Mouse (Mus musculus): ENCODE measurements around the gene Itgam. TPM values are rescaled to one million over a fixed set of nuclear protein-coding genes. Genes with fewer than 3 reads are reported as not detected.

Gene Itgam
- polyA plus RNA-seq, 1 experiment, result 10.1 TPM

- 69% methylated on average over 5 of the region's 5 CpGs for WGBS
- no peak for DNase-seq (ENCODE audit: low read depth, low spot score)
These were observed 9.4 kb upstream of the Itgam start for GRCm38 (mm10) chr7:128053061-128053460.

- peak; percentile 62 for DNase-seq (ENCODE audit: low read depth, low spot score)
These were observed 5.5 kb upstream of the Itgam start for GRCm38 (mm10) chr7:128056917-128057444.

GRCm38 (mm10) chr7:128057860-128058259 lies 4.6 kb upstream of the Itgam start:
- WGBS, result 49% methylated on average over 8 of the region's 8 CpGs
- DNase-seq (ENCODE audit: low read depth, low spot score), result no peak

More at GRCm38 (mm10) chr7:128056917-128057444, 5.5 kb upstream of the Itgam start:
- 21% methylated on average over 3 of the region's 3 CpGs for WGBS

- WGBS, result 16% methylated on average over 7 of the region's 7 CpGs
- no peak for DNase-seq (ENCODE audit: low read depth, low spot score)
These were observed 3.9 kb upstream of the Itgam start for GRCm38 (mm10) chr7:128058576-128058975.

GRCm38 (mm10) chr7:128059091-128059490 lies 3.3 kb upstream of the Itgam start:
- 53% methylated on average over 4 of the region's 4 CpGs for WGBS
- no peak for DNase-seq (ENCODE audit: low read depth, low spot score)

- 86% methylated on average over 6 of the region's 6 CpGs for WGBS
- no peak for DNase-seq (ENCODE audit: low read depth, low spot score)
These were observed 856 bp downstream of the Itgam start for GRCm38 (mm10) chr7:128063211-128063781.

GRCm38 (mm10) chr7:128065547-128065946 lies 3.1 kb downstream of the Itgam start:
- DNase-seq (ENCODE audit: low read depth, low spot score), result no peak
- 74% methylated on average over 5 of the region's 5 CpGs for WGBS

GRCm38 (mm10) chr7:128067847-128068246 lies 5.4 kb downstream of the Itgam start:
- no peak for DNase-seq (ENCODE audit: low read depth, low spot score)
- 35% methylated on average over 3 of the region's 3 CpGs for WGBS

GRCm38 (mm10) chr7:128069844-128070243 lies 7.4 kb downstream of the Itgam start:
- no peak for DNase-seq (ENCODE audit: low read depth, low spot score)
- WGBS, result 52% methylated on average over 2 of the region's 2 CpGs

- DNase-seq (ENCODE audit: low read depth, low spot score), result no peak
- 77% methylated on average over 4 of the region's 4 CpGs for WGBS
These were observed 9.4 kb downstream of the Itgam start for GRCm38 (mm10) chr7:128071816-128072215.

- WGBS, result 90% methylated on average over 8 of the region's 8 CpGs
- DNase-seq (ENCODE audit: low read depth, low spot score), result no peak
These were observed 17.6 kb downstream of the Itgam start for GRCm38 (mm10) chr7:128080012-128080411.

GRCm38 (mm10) chr7:128089141-128089540 lies 26.7 kb downstream of the Itgam start:
- 48% methylated on average over 7 of the region's 7 CpGs for WGBS

GRCm38 (mm10) chr7:128098135-128098534 lies 35.7 kb downstream of the Itgam start:
- WGBS, result 56% methylated on average over 1 of the region's 1 CpGs
- peak; percentile 22 for DNase-seq (ENCODE audit: low read depth, low spot score)

More at GRCm38 (mm10) chr7:128089141-128089540, 26.7 kb downstream of the Itgam start:
- DNase-seq (ENCODE audit: low read depth, low spot score), result no peak

GRCm38 (mm10) chr7:128100742-128101357 lies 38.4 kb downstream of the Itgam start:
- DNase-seq (ENCODE audit: low read depth, low spot score), result no peak
- WGBS, result 54% methylated on average over 2 of the region's 2 CpGs

- 58% methylated on average over 4 of the region's 4 CpGs for WGBS
- no peak for DNase-seq (ENCODE audit: low read depth, low spot score)
These were observed 42.8 kb downstream of the Itgam start for GRCm38 (mm10) chr7:128105246-128105645.

GRCm38 (mm10) chr7:128107462-128107861 lies 45.0 kb downstream of the Itgam start:
- WGBS, result 86% methylated on average over 7 of the region's 7 CpGs
- no peak for DNase-seq (ENCODE audit: low read depth, low spot score)

- 73% methylated on average over 2 of the region's 2 CpGs for WGBS
- DNase-seq (ENCODE audit: low read depth, low spot score), result no peak
These were observed 47.9 kb downstream of the Itgam start for GRCm38 (mm10) chr7:128110314-128110713.

GRCm38 (mm10) chr7:128112131-128112530 lies 49.7 kb downstream of the Itgam start:
- WGBS, result 90% methylated on average over 11 of the region's 11 CpGs
- DNase-seq (ENCODE audit: low read depth, low spot score), result no peak

- DNase-seq (ENCODE audit: low read depth, low spot score), result no peak
- 93% methylated on average over 11 of the region's 11 CpGs for WGBS
These were observed 52.1 kb downstream of the Itgam start for GRCm38 (mm10) chr7:128114371-128115105.

GRCm38 (mm10) chr7:128115211-128115958 lies 52.9 kb downstream of the Itgam start:
- 75% methylated on average over 5 of the region's 5 CpGs for WGBS
- DNase-seq (ENCODE audit: low read depth, low spot score), result no peak

Data from large intestine, adult 2 months (tissue).